Mouse (Mus musculus): ENCODE measurements around the gene Itgb1bp1. TPM values are rescaled to one million over a fixed set of nuclear protein-coding genes. Genes with fewer than 3 reads are reported as not detected.

Gene Itgb1bp1
- polyA plus RNA-seq, 1 experiment from 2014 or later: 50.9 TPM

DNA sequence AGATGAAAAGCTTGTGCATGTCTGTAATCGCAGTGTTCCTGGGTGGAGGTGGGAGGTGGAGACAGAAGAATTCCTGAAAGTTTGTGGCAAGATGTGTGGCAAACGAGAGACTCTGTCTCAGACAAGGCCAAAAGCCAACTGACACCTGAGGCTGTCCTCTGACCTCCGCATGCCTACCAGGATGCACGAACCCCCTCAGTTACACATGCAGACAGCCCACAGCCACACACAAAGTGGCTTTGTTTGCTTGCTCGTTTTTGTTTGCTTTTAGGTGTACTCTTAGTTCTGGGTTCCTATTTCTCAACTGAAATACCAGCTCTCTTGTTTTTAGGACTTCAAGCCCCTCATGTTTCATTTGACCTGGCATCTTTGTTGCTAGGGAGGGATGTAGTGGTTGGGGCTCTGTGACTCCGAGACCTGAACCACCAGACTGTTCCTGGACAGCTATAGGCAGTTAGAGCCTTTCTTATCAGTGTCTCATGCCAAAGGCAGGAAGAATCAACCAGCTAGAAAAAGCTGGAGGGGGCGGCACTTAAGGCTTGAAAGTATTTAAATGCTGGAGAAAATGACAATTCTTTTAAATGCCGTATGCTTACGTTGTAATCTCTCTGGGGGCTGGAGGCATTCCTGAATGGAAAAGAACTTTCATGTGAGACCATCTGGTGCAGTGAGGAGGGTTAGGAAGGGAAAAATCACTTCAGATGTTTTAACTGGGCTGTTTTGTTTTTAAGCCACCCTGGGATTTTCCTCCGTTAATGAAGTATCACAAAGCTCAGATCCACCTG is 84.4 kb downstream of the Itgb1bp1 start:
- no peak for ATAC-seq (replicated peaks; ENCODE audit: low FRiP score, low read depth)
- TF ChIP-seq CTCF (IDR thresholded peaks at IDR 0.05; ENCODE audit: low read depth): no peak
- H3K27me3 ChIP-seq (ENCODE audit: insufficient read depth, low read length): no peaks in the 10 kb centered on the region

DNA sequence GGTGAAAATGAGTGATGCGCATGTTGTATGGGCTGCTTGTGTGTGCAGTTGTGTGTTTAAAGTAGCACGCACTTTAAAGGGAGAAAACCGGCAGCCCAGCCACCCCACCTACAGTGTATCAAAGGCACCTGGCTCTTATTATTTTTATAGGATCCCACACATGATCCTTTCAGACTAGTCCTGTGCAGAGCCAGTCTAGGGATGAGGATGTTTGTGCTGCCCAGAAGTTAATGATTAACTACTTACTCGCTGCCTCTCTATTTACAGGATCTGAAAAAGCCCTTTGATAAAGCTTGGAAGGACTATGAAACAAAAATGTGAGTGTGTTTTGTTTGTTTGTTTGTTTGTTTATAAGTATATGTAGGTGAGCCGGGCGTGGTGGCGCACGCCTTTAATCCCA is 85.5 kb downstream of the Itgb1bp1 start:
- no peak overlapping the region for H3K27ac ChIP-seq
- peaks cover 4% of the 10 kb centered on the region; the same call in 1 of the 2 replicates for H3K4me1 ChIP-seq (replicated peaks; ENCODE audit: insufficient read depth, low read length)
- H3K9ac ChIP-seq (ENCODE audit: low read depth, low read length): no peak overlapping the region
- H3K36me3 ChIP-seq (ENCODE audit: insufficient read depth, low read length): no peaks in the 10 kb centered on the region
- H3K27me3 ChIP-seq (ENCODE audit: insufficient read depth, low read length): no peaks in the 10 kb centered on the region
- TF ChIP-seq CTCF (IDR thresholded peaks at IDR 0.05; ENCODE audit: low read depth): no peak
- DNase-seq (ENCODE audit: low spot score) (no peak), ATAC-seq (replicated peaks; ENCODE audit: low FRiP score, low read depth) (no peak)
- no peak overlapping the region for H3K4me2 ChIP-seq (ENCODE audit: low read length)
- WGBS: 77% methylated on average over 8 of the region's 8 CpGs
- H3K4me3 ChIP-seq (replicated peaks; ENCODE audit: low read depth, low read length): no peak overlapping the region
- no peaks in the 10 kb centered on the region for H3K9me3 ChIP-seq (replicated peaks; ENCODE audit: low read length)

More for the DNA sequence above, 84.4 kb downstream of the Itgb1bp1 start:
- H3K9me3 ChIP-seq (replicated peaks; ENCODE audit: low read length): no peaks in the 10 kb centered on the region
- H3K9ac ChIP-seq (ENCODE audit: low read depth, low read length): no peak overlapping the region
- H3K36me3 ChIP-seq (ENCODE audit: insufficient read depth, low read length): 0 out of 2 replicates have a peak, but pooled peaks cover 2% of the 10 kb centered on the region
- 71% methylated on average over 10 of the region's 10 CpGs for WGBS
- H3K27ac ChIP-seq: no peak overlapping the region
- H3K4me2 ChIP-seq (ENCODE audit: low read length): no peak overlapping the region
- H3K4me1 ChIP-seq (replicated peaks; ENCODE audit: insufficient read depth, low read length): peaks cover 4% of the 10 kb centered on the region; the same call in 1 of the 2 replicates
- DNase-seq (ENCODE audit: low spot score): no peak
- H3K4me3 ChIP-seq (replicated peaks; ENCODE audit: low read depth, low read length): no peak overlapping the region

DNA sequence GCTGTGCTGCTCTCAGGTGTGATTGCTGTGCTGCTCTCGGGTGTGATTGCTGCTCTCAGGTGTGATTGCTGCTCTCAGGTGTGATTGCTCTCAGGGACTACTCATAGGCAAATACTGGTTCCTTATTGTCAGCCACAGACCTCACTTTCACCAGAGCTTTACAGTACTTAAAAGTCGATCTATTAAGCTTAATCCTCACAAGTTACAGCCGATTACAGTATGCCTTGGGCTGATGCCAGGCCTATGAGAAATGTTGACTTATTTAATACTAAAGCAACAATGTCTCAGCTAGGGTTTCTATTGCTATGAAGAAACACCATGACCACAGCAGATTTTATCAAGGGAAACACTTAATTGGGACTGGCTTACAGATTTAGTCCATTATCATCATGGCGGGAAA is 89.7 kb downstream of the Itgb1bp1 start:
- 74% methylated on average over 4 of the region's 4 CpGs for WGBS
- H3K36me3 ChIP-seq (ENCODE audit: insufficient read depth, low read length): no peaks in the 10 kb centered on the region
- H3K9ac ChIP-seq (ENCODE audit: low read depth, low read length): no peak overlapping the region
- no peak overlapping the region for H3K27ac ChIP-seq
- H3K4me1 ChIP-seq (replicated peaks; ENCODE audit: insufficient read depth, low read length): no peaks in the 10 kb centered on the region
- ATAC-seq (replicated peaks; ENCODE audit: low FRiP score, low read depth): no peak
- no peak overlapping the region for H3K4me2 ChIP-seq (ENCODE audit: low read length)
- H3K9me3 ChIP-seq (replicated peaks; ENCODE audit: low read length): no peaks in the 10 kb centered on the region
- H3K27me3 ChIP-seq (ENCODE audit: insufficient read depth, low read length): no peaks in the 10 kb centered on the region
- no peak for TF ChIP-seq CTCF (IDR thresholded peaks at IDR 0.05; ENCODE audit: low read depth)
- DNase-seq (ENCODE audit: low spot score): no peak
- H3K4me3 ChIP-seq (replicated peaks; ENCODE audit: low read depth, low read length): no peak overlapping the region

DNA sequence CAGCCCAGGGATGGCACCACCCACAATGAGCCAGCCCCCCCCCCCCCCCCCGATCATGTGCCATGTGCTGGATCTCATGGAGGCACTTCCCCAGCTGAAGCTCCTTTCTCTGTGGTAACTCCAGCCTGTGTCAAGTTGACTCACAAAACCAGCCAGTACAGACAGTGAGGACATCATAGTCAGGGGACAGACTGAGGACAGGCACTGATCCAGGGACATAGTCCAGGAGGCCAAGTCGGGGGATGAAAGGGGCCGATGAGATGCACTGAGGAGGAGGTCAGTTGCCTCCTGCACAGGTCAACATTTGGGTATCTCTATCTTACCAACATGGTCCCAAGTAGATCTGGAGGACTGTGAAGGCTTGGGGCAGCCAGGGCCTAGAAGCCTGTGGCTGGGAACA is 90.6 kb downstream of the Itgb1bp1 start:
- TF ChIP-seq CTCF (IDR thresholded peaks at IDR 0.05; ENCODE audit: low read depth): no peak
- Histone ChIP-seq H3K9ac (ENCODE audit: low read depth, low read length) (no peak overlapping the region), H3K27ac (no peak overlapping the region), H3K4me3 (replicated peaks; ENCODE audit: low read depth, low read length) (no peak overlapping the region), H3K4me2 (ENCODE audit: low read length) (no peak overlapping the region), H3K36me3 (ENCODE audit: insufficient read depth, low read length) (no peaks in the 10 kb centered on the region), H3K27me3 (ENCODE audit: insufficient read depth, low read length) (no peaks in the 10 kb centered on the region), H3K9me3 (replicated peaks; ENCODE audit: low read length) (no peaks in the 10 kb centered on the region), H3K4me1 (replicated peaks; ENCODE audit: insufficient read depth, low read length) (no peaks in the 10 kb centered on the region)
- DNase-seq (ENCODE audit: low spot score) (no peak), ATAC-seq (replicated peaks; ENCODE audit: low FRiP score, low read depth) (no peak)
- 98% methylated on average over 3 of the region's 3 CpGs for WGBS

DNA sequence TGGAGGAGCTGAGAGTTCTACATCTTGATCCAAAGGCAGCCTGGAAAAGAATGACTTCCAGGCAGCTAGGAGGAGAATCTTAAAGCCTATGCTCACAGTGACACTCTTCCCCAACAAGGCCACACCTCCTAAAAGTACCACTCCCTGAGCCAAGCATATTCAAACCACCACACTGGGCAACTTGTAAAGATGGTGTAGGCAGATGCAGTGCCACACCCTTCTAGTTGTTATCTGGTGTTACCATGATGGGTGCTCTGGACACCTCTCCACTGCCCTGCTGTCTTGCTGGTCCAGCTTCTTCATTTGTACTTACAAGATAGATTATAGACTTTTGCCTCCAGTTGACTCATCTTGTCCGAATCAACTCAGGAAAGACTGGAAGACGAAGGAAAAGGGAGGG is 94.5 kb downstream of the Itgb1bp1 start:
- no peak for TF ChIP-seq CTCF (IDR thresholded peaks at IDR 0.05; ENCODE audit: low read depth)
- H3K27me3 ChIP-seq (ENCODE audit: insufficient read depth, low read length): no peaks in the 10 kb centered on the region
- H3K36me3 ChIP-seq (ENCODE audit: insufficient read depth, low read length): no peaks in the 10 kb centered on the region

More for the DNA sequence above, 94.5 kb downstream of the Itgb1bp1 start:
- WGBS: 60% methylated on average over 2 of the region's 2 CpGs
- ATAC-seq (replicated peaks; ENCODE audit: low FRiP score, low read depth) (no peak), DNase-seq (ENCODE audit: low spot score) (no peak)
- H3K4me2 ChIP-seq (ENCODE audit: low read length): no peak overlapping the region
- H3K9me3 ChIP-seq (replicated peaks; ENCODE audit: low read length): no peaks in the 10 kb centered on the region
- H3K27ac ChIP-seq: no peak overlapping the region
- no peaks in the 10 kb centered on the region for H3K4me1 ChIP-seq (replicated peaks; ENCODE audit: insufficient read depth, low read length)
- H3K9ac ChIP-seq (ENCODE audit: low read depth, low read length): no peak overlapping the region
- H3K4me3 ChIP-seq (replicated peaks; ENCODE audit: low read depth, low read length): no peak overlapping the region

Other genes with a start within 250 kb of the Itgb1bp1 start
- gene Cpsf3, start 893 bp downstream of the Itgb1bp1 start, polyA plus RNA-seq (2015; fragmentation: Nextera tagmentation; extraction: Ambion mirVana): 81.0 and 83.5 TPM in 2 replicates
- 150 and 152 TPM in 2 replicates for gene Iah1, start 30.1 kb upstream of the Itgb1bp1 start, polyA plus RNA-seq (2015; fragmentation: Nextera tagmentation; extraction: Ambion mirVana)
- 34.6 and 35.0 TPM in 2 replicates for gene Adam17, start 87.3 kb upstream of the Itgb1bp1 start, polyA plus RNA-seq (2015; fragmentation: Nextera tagmentation; extraction: Ambion mirVana)
- 621 and 692 TPM in 2 replicates for gene Ywhaq, start 131.4 kb upstream of the Itgb1bp1 start, polyA plus RNA-seq (2015; fragmentation: Nextera tagmentation; extraction: Ambion mirVana)

All from kidney, postnatal 0 days (tissue).